Mouse (Mus musculus) E14TG2a.4 (cell line): ENCODE results near the gene Scaf1.

Experiments
- CTCF ChIP-seq: conservative IDR thresholded peaks from 2 replicates; pipeline ENCODE4 v1.5.1; 2014; ENCODE audit warnings: low read length
- POU5F1 ChIP-seq: IDR thresholded peaks from 2 replicates; pipeline ENCODE4 v1.6.1; 2014; ENCODE audit warnings: low read length, borderline replicate concordance

DNA sequence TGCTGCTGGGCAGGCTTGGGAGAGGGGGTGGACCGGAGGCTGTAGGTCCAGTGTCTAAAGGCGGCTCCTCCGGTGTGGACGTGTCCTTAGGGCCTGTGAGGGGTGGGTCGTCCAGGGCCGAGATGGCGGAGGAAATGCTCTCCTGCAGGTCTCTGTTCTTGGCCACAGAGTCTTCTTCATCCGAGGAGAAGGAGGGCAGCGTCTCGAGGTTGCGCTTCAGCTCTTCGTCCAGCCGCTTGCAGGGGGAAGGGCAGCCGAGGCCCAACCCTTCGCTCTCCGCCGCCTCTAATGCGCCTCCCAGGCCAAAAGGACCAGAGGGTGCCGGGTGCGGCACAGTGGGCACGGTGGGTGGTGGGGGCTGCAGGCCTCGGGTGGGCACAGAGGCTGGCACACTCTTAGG lies 29.6 kb upstream of the Scaf1 start:
- no peak for TF ChIP-seq CTCF
- TF ChIP-seq POU5F1 = no peak
